Mouse (Mus musculus): ENCODE measurements at regions not wholly inside any gene's neighbourhood (a gene's known extent, or its start where the extent isn't known, plus 50 kb on each side); places are given as distances from the start of the nearest gene placed in this dataset.

- TF ChIP-seq CTCF (IDR thresholded peaks at IDR 0.05; ENCODE audit: low read depth) (no peak), EP300 (IDR thresholded peaks at IDR 0.05; ENCODE audit: low read depth) (no peak)
Observed at GRCm38 (mm10) chr13:38287960-38288359, 56.9 kb upstream of the Bmp6 start.

Data from liver, postnatal 0 days (tissue).